Mouse (Mus musculus) adrenal gland, postnatal 4 days (tissue): Measurements from ENCODE around the gene Tubg2. TPM values are rescaled to one million over a fixed set of nuclear protein-coding genes. Genes with fewer than 3 reads are reported as not detected.

Experiments used
- DNase-seq, 2 experiments: peaks; one replicate each; pipeline ENCODE4 v3.0.0; 2021 to 2022; ENCODE audit warnings: low spot score in 2 of 2, mixed read lengths in 2 of 2
- total RNA-seq, 2 experiments: library from RNA; stranded (reverse); gene quantifications; 2 replicates each; pipeline ENCODE4 v1.2.3; 2021

The Tubg2 gene
- total RNA-seq, 2 experiments from 2014 or later: 7.7 to 8.1 TPM

GRCm38 (mm10) chr11:101164351-101164665, 8.6 kb downstream of the Tubg2 start:
- no peak for DNase-seq

- no peak for DNase-seq
Observed at GRCm38 (mm10) chr11:101164677-101165580, 9.2 kb downstream of the Tubg2 start.

DNA sequence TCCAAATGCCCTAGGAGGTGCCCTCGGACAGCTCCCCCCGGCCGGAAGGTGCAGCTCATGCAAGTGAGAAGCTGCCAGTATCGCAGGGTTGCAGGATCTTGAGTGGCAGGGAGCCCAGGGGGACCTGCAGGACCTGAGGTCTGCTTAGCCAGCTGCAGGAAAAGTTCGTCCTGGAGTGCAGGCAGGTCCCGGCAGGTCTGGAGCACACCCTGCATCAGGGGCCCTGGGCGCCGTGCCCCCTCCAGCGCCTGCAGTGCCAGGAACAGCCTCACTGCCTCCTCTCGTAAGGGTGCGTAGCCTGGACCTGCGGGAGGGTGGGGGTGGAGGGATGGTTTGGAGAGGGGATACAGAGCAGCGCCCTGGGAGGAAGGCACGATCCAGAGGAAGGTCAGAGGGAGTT, 10.7 kb downstream of the Tubg2 start:
- no peak for DNase-seq

DNA sequence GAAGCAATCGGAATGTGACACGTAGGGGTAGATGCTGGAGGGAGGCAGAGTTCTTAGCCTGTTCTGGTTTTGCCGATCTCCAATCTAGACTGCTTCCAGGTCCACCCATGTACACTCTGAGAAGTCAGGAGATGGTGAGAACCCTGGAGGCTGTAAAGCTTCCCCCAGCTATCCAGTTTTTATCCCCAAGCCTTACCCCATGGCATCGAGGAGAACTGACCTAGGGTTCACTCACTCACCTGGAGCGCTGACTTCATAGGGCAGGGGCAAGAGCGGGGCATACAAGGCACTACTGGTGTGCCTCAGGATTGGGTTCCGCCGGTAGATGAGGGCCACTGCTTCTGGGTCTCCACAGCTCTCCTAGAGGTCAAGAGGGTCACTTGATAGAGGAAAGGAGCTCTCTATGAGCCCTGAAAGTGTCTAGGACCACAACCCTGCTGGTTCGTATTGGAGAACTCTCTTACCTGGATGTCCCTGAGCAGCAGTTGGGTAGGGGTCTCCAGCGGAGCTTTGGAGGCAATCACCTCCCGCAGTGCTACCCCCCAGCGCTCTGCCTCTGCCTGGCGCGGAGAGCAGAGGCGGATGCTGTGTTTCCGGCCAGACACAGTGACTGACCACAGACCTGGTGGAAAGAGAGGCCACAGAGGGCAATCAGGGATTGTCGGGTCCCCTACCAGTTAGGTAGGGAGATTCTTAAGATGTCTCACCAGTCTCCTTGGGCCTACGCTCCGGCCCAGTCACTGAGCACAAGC, 11.7 kb downstream of the Tubg2 start:
- no peak for DNase-seq

GRCm38 (mm10) chr11:101167963-101168300, 12.2 kb downstream of the Tubg2 start:
- no peak for DNase-seq

DNA sequence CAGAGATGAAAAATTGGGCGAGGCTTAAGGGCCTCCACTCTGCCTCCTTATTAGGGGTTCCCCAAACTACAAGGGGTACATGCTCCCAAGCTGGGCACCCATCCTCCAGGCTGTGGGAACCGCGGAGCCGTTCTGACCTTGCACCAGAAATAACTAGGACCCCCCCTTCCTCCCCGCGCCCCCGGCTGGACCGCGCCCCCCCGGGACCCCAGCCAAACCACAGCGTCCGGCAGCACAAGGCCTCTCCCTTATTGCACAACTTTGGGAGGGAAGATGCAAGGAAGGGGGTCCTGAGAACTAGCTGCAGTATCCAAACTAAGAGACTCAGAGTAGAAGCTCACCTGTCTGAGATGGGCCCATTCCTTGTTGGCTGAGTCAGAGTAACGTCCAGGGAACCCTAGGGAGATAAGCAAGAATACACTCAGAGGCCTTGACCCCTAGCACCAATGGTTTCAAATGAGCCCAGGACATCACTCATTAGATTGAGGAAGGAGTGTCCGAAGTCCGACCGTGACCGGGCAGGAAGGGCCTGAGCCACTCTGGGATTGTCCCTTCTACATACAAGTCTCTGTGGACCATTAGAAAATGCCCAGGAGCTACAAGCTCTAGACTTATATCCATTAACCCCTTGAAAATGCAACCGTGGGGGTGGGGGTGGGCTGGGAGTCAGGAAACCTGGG, 12.7 kb downstream of the Tubg2 start:
- DNase-seq: no peak

DNA sequence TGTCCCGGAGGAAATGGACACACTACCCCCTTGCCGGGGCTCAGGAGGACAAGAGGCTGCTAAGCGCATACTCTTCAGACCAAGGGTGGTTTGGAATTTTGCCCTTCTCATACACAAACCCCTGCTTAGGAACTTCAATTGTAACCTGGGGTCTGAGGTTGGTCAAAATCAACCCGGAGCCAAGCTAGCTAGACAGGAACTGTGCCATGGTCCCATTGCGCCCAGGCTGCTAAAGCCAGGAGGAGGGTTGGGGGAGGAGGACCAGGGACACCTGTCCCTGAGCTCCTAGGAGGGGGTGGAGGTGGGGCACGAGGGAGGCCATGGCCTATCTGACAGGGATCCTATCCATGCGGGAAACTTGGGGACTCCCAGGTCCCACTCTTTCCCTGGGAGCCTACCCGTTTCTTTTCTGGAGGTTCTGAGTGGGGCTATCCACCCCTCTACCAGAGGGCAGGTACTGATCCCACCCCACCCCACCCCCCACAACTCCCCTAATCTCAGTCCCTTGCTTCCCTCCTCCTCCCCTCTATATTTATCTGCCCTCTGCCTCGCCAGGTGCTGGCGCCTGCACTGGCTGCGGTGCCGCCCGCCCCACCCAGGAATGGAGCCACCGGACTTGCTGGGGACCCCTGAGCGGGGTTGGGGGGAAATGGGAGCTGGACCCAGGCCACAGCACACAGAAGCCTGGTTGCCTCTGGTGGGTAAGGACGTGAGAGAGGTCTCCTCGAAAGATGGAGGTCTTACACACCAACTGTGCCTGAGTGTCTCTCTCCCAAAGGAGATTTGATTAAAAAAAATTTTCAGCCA, 13.8 kb downstream of the Tubg2 start:
- DNase-seq: no peak

DNA sequence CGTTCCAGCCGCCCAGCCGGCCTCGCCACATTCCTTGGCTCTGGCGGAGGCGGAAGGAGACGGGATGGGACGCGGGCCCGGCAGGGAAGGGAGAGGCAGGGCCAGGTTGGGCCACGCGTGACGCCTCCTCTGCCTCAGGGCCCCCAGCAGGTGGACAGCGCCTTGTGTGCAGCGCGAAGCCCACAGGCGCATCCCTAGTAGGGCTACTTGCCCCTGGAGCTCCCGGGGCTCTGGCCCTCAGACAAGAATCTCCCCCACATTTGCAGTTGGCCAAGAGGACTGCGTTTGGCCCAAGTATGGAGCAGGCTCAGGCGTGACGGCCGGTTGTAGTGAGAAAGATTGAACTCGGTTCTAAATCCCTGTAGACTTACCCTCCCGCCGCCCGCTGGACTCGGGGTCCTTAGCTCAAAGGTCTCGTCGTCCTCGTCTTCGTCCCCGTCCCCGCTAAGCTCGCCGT, 14.7 kb downstream of the Tubg2 start, which contains the start of gene Cntnap1:
Gene Cntnap1 (plus strand): TSS at position 170 of the 457 bp plus-strand sequence.
- DNase-seq: no peak

GRCm38 (mm10) chr11:101170811-101171610, 15.3 kb downstream of the Tubg2 start, which contains the start of gene Plekhh3:
Plekhh3 (minus strand) TSS chr11:101171351.
- DNase-seq: peak; percentile 73 to 88

DNA sequence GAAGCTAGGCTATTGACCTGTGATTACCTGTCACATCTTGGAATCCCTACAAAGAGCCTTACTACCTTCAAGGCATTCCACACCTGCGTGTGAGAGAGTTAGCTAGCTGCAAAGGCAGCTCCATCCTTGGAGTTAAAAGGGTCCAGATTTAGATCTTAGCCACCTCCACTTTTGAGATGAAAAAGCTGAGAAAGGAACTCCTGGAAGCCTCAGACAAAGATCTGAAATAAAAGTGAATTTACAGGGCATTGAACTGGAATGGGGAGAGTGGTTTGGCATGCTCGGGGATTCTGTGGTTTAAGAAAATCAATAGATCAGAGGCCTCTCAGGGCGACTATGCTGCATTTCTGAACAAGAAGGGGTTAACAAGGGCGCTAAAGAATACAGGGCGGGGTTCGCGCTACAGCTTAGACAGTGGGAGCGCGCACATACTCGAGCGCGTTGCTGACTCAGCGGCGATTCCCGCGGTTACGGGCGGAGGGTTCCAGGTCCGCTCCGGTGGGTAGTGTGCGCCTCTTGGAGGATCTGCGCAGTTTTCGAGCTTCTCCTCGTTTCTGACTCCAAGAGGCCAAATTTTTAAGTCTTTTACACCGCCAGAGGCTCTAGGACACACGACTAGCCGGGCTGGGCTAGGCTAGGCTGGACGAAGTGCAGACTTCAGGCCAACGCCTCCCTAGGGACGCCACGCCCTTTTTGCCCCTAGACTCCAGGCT, 16.2 kb downstream of the Tubg2 start:
- no peak for DNase-seq

- no peak for DNase-seq
Observed at GRCm38 (mm10) chr11:101172434-101172815, 16.7 kb downstream of the Tubg2 start.

- no peak for DNase-seq
Observed at GRCm38 (mm10) chr11:101173112-101173511, 17.4 kb downstream of the Tubg2 start.

DNA sequence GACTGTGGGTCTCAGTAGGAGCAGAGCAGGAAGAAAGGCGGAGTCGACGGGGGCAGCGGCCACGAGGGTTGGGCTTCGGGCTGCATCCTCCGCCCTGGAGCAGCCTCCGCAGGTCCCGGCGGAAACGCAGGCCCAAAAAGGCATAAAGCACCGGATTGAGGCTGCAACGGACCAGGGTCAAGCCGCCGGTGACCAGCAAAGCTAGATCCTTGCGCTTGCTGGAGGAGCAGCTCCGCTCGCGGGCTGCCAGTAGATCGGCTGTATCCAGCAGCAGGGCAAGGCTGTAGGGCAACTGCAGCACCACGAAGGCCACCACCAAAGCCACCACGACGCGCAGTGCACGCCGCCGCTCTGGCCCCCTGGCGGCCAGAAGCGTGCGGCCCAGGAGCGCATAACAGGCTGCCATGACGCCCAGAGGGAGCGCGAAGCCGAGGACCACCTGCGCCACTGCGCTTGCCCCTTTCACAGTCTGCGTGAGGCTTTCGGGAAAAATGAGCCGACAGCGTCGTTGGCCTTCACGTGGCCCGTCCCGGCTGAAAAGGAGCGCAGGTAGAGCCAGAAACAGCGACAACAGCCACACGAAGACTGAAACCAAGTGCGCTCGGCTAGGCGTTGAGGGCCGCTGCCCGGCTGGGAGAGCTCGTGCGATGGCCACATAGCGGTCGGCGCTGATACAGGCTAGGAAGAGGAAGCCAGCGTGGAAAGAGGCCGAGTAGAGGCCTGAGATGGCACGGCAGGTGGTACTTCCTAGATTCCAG, 18.1 kb downstream of the Tubg2 start:
- peak in 1 of 2 experiments; percentile 61 for DNase-seq

GRCm38 (mm10) chr11:101174389-101174745, 18.7 kb downstream of the Tubg2 start:
- no peak for DNase-seq

- DNase-seq: no peak
Observed at GRCm38 (mm10) chr11:101174851-101175628, 19.3 kb downstream of the Tubg2 start, which contains the start of gene Ccr10. Ccr10 (minus strand) TSS chr11:101175443.

- no peak for DNase-seq
Observed at GRCm38 (mm10) chr11:101175636-101176116, 20.0 kb downstream of the Tubg2 start.

DNA sequence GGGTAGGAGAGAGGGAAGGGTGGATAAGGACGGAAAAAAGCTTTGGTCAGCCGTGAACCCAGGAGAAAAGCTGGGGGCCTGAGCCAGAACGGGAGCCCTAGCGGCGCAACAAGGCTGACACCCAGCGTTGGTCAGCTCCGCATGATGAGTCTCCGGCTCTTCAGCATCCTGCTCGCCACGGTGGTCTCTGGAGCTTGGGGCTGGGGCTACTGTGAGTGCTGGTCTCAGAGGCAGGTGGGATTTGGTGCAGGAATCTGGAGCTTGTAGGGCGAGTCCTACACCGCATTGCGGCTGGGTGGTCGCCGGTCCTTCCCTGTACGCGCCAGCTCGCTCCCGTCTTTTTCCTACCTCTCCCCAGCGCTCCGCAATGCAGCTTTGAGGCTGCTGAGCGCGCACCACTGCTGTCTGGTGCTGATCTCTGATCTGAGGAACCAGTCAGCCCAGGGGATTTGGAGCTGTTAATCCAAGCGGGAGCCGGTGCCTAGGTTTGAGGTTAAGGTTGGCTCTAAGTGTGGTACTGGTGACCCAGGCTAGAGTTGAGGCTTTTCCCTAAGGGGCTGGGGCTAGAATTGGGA, 20.5 kb downstream of the Tubg2 start:
- no peak for DNase-seq
